Mouse (Mus musculus): ENCODE measurements at regions not wholly inside any gene's neighbourhood (a gene's known extent, or its start where the extent isn't known, plus 50 kb on each side); places are given as distances from the start of the nearest gene placed in this dataset.

GRCm38 (mm10) chr1:195371131-195371530 lies 194.6 kb upstream of the Cr2 start:
- WGBS: 83% methylated on average over 6 of the region's 6 CpGs
- Histone ChIP-seq H3K36me3 (ENCODE audit: control insufficient read depth, insufficient read depth, low read length) (no peaks in the 10 kb centered on the region), H3K9me3 (ENCODE audit: control insufficient read depth, low read length) (no peaks in the 10 kb centered on the region), H3K4me1 (ENCODE audit: control insufficient read depth, insufficient read depth, low read length) (no peaks in the 10 kb centered on the region), H3K4me3 (replicated peaks; ENCODE audit: low read depth, low read length) (no peak overlapping the region), H3K27me3 (ENCODE audit: control insufficient read depth, insufficient read depth, low read length) (no peaks in the 10 kb centered on the region), H3K9ac (replicated peaks; ENCODE audit: low read length) (no peak overlapping the region), H3K4me2 (ENCODE audit: low read length) (no peak overlapping the region), H3K27ac (replicated peaks; ENCODE audit: low read depth, low read length) (no peak overlapping the region)
- ATAC-seq (ENCODE audit: low FRiP score, low TSS enrichment) (no peak), DNase-seq (peak; percentile 7)

Measured in midbrain, embryonic 14.5 days (tissue).